Mouse (Mus musculus) heart, embryonic 14.5 days (tissue): ENCODE measurements around the gene Il21r. TPM values are rescaled to one million over a fixed set of nuclear protein-coding genes. Genes with fewer than 3 reads are reported as not detected.

ENCODE experiments used
- ATAC-seq: fragments of 200-750 bp; cut with Nextera tagmentation; 2 replicates; pipeline ENCODE4 v1.8.0; 2017; ENCODE audit warnings: low read depth, moderate TSS enrichment; ENCODE audit not compliant: insufficient number of reproducible peaks, insufficient read depth, low FRiP score
- H3K27ac ChIP-seq, 2 experiments: fragments of 200-500 bp in 1 of 2; fragments of 300-500 bp in 1 of 2; sonication (generic) in 1 of 2; replicated peaks in 1 of 2; 2 replicates each; pipeline ENCODE4 v1.5.1; 2012 to 2014; ENCODE audit warnings: low read depth in 2 of 2, low read length in 2 of 2, control low read depth in 1 of 2, mild to moderate bottlenecking in 1 of 2, mixed read lengths in 1 of 2; ENCODE audit not compliant: control insufficient read depth in 1 of 2, insufficient read depth in 1 of 2
- H3K27me3 ChIP-seq: fragments of 300-500 bp; sonication (generic); 2 replicates; pipeline ENCODE4 v1.6.1; 2014; ENCODE audit warnings: mild to moderate bottlenecking, low read length, control low read depth; ENCODE audit not compliant: control insufficient read depth, insufficient read depth
- H3K36me3 ChIP-seq: fragments of 300-500 bp; sonication (generic); 2 replicates; pipeline ENCODE4 v1.6.1; 2014; ENCODE audit warnings: mild to moderate bottlenecking, control low read depth, low read length, mixed read lengths; ENCODE audit not compliant: control insufficient read depth, insufficient read depth
- H3K4me1 ChIP-seq, 2 experiments: fragments of 200-500 bp in 1 of 2; fragments of 300-500 bp in 1 of 2; sonication (generic) in 1 of 2; 2 replicates each; pipeline ENCODE4 v1.6.1; 2012 to 2014; ENCODE audit warnings: low read length in 2 of 2, control low read depth in 1 of 2, mixed read lengths in 1 of 2; ENCODE audit not compliant: control insufficient read depth in 2 of 2, insufficient read depth in 2 of 2
- H3K4me2 ChIP-seq: fragments of 300-500 bp; sonication (generic); 2 replicates; pipeline ENCODE4 v1.6.1; 2014; ENCODE audit warnings: mild to moderate bottlenecking, low read length
- H3K4me3 ChIP-seq, 2 experiments: fragments of 200-500 bp in 1 of 2; fragments of 300-500 bp in 1 of 2; sonication (generic) in 1 of 2; 2 replicates each; pipeline ENCODE4 v1.5.1; 2012 to 2014; ENCODE audit warnings: low read length in 2 of 2, mild to moderate bottlenecking in 2 of 2, control low read depth in 1 of 2, low read depth in 1 of 2, moderate library complexity in 1 of 2; ENCODE audit not compliant: control insufficient read depth in 1 of 2, insufficient read depth in 1 of 2
- H3K9ac ChIP-seq: fragments of 300-500 bp; sonication (generic); 2 replicates; pipeline ENCODE4 v1.6.1; 2014; ENCODE audit warnings: mild to moderate bottlenecking, low read length
- H3K9me3 ChIP-seq: fragments of 300-500 bp; sonication (generic); 2 replicates; pipeline ENCODE4 v1.6.1; 2016; ENCODE audit warnings: low read length, control low read depth; ENCODE audit not compliant: control insufficient read depth
- WGBS: fragments of 180-500 bp; shearing (Covaris S2); extraction: QIAGEN DNeasy Blood & Tissue Kit; methylation state at CpG from one replicate; pipeline ENCODE4 v1.1.7; 2014; 5-methylcytosine and 5-hydroxymethylcytosine counted together
- polyA plus RNA-seq: library from polyadenylated mRNA; unstranded; fragments of >200 nt; fragmentation: Nextera tagmentation; extraction: Ambion mirVana; gene quantifications from 2 replicates; pipeline ENCODE4 v1.2.1, GENCODE M21; 2014

Gene Il21r
- polyA plus RNA-seq, 1 experiment from 2014 or later = not detected

DNA sequence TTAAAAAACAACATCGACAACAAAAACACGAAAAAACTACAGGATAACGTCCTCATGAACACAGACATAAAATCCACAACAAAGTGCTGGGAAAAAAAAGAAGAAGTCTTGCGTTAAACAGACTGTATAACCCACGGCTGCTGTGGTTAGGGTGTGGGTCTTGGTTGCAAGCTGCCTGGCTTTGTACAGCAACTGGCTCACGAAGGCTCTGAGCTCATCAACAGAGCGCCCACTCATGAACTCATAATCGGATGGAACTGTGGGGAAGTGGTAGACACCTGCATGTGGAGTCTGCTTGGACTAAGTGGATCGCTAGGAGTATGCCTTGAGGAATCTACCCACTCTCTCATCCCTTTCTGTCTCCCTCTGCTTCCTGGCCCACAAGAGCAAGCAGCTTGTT lies 6.1 kb upstream of the Il21r start:
- Histone ChIP-seq H3K4me1 (no peaks in the 10 kb centered on the region), H3K9me3 (no peaks in the 10 kb centered on the region), H3K4me2 (no peak overlapping the region), H3K4me3 (no peak overlapping the region), H3K27me3 (no peaks in the 10 kb centered on the region), H3K27ac (no peak overlapping the region), H3K9ac (no peak overlapping the region), H3K36me3 (no peaks in the 10 kb centered on the region)
- ATAC-seq = no peak
- WGBS = 88% methylated on average over 9 of the region's 9 CpGs

DNA sequence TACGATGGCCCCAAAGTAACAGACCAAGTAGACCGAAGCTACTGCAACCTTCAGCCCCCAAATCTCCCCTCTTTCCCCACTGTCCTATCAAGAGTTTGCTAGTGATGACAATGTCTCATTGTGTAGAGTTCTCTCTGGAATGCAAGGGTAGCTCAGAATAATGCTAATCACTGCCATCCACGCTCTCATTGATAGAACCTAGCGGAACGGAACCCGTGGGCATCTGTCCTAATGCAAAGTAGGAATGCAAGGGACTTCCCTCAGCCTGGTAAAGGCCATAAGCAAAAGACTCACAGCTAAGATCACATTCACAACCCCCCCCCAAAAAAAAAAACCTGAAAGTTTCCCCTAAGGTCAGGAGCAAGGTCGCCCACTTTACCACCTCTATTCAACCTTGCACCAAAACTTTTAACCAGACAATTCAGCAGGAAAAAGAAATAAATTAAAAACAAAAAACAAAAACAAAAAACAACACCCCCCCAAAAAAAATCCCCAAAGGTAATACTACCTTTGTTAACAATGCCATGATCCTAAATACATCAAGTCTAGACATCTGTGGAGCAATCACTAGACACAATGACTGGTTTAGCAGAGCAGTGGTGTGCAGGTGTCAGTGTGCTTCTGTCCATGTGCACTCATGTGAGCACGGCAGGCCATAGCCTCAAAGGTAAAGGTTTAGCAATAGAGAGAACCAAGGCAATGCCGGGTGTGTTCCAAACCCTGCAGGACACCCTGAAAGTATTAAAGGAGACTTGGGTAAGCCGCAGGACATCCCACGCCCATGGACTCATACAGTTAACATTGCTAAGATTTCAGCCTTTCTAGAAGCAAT lies 5.5 kb upstream of the Il21r start:
- Histone ChIP-seq H3K9ac (no peak overlapping the region), H3K9me3 (no peaks in the 10 kb centered on the region), H3K36me3 (no peaks in the 10 kb centered on the region), H3K4me2 (no peak overlapping the region), H3K4me3 (no peak overlapping the region), H3K4me1 (no peaks in the 10 kb centered on the region), H3K27me3 (no peaks in the 10 kb centered on the region), H3K27ac (no peak overlapping the region)
- 83% methylated on average over 11 of the region's 11 CpGs for WGBS
- ATAC-seq = no peak

DNA sequence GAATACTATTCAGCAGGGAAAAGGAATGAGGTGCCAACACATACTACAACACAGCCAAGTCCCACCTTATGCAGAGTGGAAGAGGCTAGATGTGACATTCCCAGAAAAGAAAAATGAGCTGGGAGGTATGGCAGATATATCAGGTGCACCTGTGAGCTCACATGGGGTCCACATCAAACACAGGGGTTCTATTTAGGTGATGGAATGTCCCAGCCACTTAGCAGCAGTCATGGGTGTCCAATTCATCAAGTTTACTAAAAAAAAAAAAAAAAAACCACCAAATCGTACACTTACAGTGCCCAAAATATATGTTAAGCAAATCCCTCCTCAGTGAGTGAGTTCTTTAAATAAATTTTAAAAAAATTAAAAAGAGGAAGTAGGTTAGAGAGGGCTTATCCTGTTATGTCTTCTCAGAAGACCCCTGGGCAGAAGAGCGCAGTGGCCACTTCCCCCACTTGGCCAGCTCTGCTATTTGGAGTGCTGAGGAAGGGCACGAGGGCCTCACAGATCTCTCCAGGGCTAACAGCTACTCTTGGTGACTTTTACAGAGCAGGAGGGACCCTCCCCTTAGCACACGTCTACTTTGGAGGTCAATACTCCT lies 3.8 kb upstream of the Il21r start:
- Histone ChIP-seq H3K4me1 (peaks cover 0 to 2% of the 10 kb centered on the region in 2 experiments; a peak in 1 of 4 replicates), H3K27me3 (no peaks in the 10 kb centered on the region), H3K9ac (no peak overlapping the region), H3K36me3 (no peaks in the 10 kb centered on the region), H3K27ac (no peak overlapping the region), H3K4me3 (no peak overlapping the region), H3K9me3 (no peaks in the 10 kb centered on the region), H3K4me2 (no peak overlapping the region)
- 35% methylated on average over 4 of the region's 4 CpGs for WGBS
- ATAC-seq = no peak

DNA sequence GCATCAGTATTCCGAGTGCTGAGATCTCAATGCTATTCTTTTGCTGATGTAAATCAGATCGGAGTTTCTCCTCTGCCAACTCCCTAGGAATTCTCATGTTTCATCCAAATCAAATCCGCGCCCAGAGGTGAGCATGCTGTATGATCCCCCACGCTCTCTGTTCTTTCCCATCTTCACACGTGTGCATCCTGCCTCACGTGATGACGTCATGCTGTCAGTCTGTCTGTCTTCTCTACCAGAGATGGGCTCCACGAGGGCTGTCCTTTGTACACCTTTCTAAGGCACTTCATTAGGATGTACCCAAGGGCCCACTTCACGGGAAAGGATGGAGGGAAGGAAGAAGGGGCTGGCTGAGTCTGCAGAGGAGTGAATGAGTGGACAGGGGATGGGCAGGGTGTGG lies 3.1 kb upstream of the Il21r start:
- no peak for ATAC-seq
- H3K4me2 ChIP-seq = no peak overlapping the region
- peaks cover 0 to 2% of the 10 kb centered on the region in 2 experiments; a peak in 1 of 4 replicates for H3K4me1 ChIP-seq
- H3K4me3 ChIP-seq = no peak overlapping the region
- no peaks in the 10 kb centered on the region for H3K27me3 ChIP-seq
- H3K9ac ChIP-seq = no peak overlapping the region
- H3K27ac ChIP-seq = no peak overlapping the region
- no peaks in the 10 kb centered on the region for H3K9me3 ChIP-seq
- WGBS = 66% methylated on average over 10 of the region's 10 CpGs
- H3K36me3 ChIP-seq = no peaks in the 10 kb centered on the region

DNA sequence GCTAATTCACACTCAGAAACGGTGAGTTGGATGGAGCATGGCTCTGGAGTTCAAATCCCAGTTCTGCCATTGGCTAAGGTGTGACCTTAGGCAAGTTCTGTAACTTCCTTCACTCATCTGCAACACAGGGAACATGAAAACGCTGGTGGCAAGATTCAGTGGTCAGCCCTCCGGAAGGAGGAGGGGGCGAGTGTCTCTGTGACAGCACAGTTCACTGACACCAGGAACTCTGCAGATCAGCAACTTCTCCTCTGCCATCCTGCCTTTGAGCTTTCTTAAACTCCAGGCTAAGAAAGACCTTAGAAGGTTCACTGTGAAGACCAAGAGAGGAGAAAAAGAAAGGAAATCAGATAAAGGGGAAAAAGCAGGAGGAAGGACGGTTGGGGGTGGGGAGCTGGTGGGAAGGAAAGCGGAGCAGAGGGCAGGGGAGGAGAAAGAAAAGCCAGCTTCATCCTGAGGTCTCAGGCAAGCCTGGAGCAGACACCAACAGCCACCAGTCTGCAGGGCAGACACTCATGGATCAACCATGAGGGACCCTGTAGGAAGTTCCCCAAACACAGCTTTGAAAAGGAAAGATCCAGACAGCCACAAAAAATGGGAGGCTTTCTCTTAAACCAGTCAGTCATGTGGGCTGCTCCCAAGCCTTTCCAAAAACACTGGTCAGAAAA lies 2.5 kb upstream of the Il21r start:
- no peak for ATAC-seq
- Histone ChIP-seq H3K27ac (no peak overlapping the region), H3K4me2 (no peak overlapping the region), H3K4me3 (no peak overlapping the region), H3K27me3 (no peaks in the 10 kb centered on the region), H3K4me1 (peaks cover 0 to 2% of the 10 kb centered on the region in 2 experiments; a peak in 1 of 4 replicates), H3K9me3 (no peaks in the 10 kb centered on the region), H3K36me3 (no peaks in the 10 kb centered on the region), H3K9ac (no peak overlapping the region)
- 32% methylated on average over 6 of the region's 6 CpGs for WGBS

DNA sequence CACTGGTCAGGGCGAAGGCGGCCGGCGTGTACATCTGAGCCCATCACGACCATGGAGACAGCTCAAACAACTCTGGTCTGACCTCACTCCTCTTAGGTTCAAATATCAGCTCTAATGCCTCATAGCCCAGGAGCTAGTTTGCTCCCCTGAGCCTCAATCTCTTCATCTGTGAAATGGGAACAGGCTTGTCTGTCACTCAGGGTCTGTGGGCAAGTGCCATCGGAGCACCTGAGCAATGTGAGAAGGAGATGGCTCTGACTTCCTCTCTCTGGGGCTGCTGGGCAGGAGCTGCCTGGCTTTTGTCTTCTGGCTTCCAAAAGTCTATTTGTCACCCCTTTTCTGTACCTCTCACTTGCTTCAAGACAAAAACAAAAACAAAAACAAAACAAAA lies 2.0 kb upstream of the Il21r start:
- Histone ChIP-seq H3K9ac (no peak overlapping the region), H3K27ac (no peak overlapping the region), H3K4me1 (peaks cover 0 to 2% of the 10 kb centered on the region in 2 experiments; a peak in 1 of 4 replicates), H3K27me3 (no peaks in the 10 kb centered on the region), H3K36me3 (no peaks in the 10 kb centered on the region), H3K4me2 (no peak overlapping the region), H3K4me3 (no peak overlapping the region), H3K9me3 (no peaks in the 10 kb centered on the region)
- no peak for ATAC-seq
- WGBS = 87% methylated on average over 6 of the region's 6 CpGs

DNA sequence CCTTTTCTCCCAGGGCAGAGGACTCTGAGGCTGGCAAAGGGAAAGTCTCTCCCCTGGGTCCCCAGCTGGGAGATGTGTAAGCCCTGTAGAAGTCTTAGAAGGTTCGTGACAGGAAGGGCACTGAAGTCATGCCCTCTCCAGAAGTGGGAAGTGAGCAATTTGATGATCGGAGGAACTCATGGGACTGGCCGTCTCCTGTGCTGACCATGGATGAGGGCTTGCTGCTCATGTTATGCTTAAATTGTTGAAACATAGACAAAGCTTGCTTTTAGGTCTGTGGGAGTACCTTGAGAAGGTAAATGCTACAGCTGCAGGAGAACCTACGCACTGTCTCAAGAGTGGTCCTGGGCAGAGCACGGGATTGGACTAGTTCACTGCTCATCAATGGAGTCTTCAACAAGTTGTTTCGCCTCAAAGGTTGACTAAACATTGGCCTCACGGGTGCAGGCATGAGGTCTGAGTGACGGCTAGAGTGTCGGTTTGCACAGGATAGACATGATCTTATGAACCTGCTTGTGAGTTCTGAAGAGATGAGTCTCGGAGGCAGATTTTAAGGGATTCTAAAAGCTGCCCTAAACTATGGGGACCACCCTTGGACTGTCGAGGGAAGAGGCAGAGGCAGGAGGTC lies 1.3 kb upstream of the Il21r start:
- Histone ChIP-seq H3K4me1 (peaks cover 0 to 2% of the 10 kb centered on the region in 2 experiments; a peak in 1 of 4 replicates), H3K9ac (no peak overlapping the region), H3K36me3 (no peaks in the 10 kb centered on the region), H3K27me3 (no peaks in the 10 kb centered on the region), H3K9me3 (no peaks in the 10 kb centered on the region), H3K4me2 (no peak overlapping the region), H3K27ac (no peak overlapping the region), H3K4me3 (no peak overlapping the region)
- ATAC-seq = no peak
- WGBS = 75% methylated on average over 11 of the region's 11 CpGs
